Mouse (Mus musculus): ENCODE data around the gene Dap. TPM values are rescaled to one million over a fixed set of nuclear protein-coding genes. Genes with fewer than 3 reads are reported as not detected.

The Dap gene
- polyA plus RNA-seq, 1 experiment, result 56.9 TPM

GRCm38 (mm10) chr15:31226464-31226863 is 2.4 kb downstream of the Dap start:
- no peaks in the 10 kb centered on the region; the same call in 1 of the 2 replicates for H3K4me1 ChIP-seq (ENCODE audit: control insufficient read depth, insufficient read depth, low read length)
- TF ChIP-seq CTCF (IDR thresholded peaks at IDR 0.05; ENCODE audit: control insufficient read depth, insufficient read depth, low read length), result peak; percentile 37; the same call in 1 of the 2 replicates
- no peak for TF ChIP-seq POLR2A (IDR thresholded peaks at IDR 0.05; ENCODE audit: borderline replicate concordance, control insufficient read depth, low read depth, low read length)
- no peak overlapping the region for H3K4me3 ChIP-seq (replicated peaks; ENCODE audit: control insufficient read depth, low read depth, low read length)
- WGBS, result 72% methylated on average over 6 of the region's 6 CpGs
- no peak overlapping the region for H3K27ac ChIP-seq (ENCODE audit: control insufficient read depth, insufficient read depth, low read depth, low read length, poor library complexity)

GRCm38 (mm10) chr15:31227793-31228192 is 3.7 kb downstream of the Dap start:
- H3K4me1 ChIP-seq (ENCODE audit: control insufficient read depth, insufficient read depth, low read length), result no peaks in the 10 kb centered on the region; the same call in 1 of the 2 replicates
- WGBS, result 90% methylated on average over 8 of the region's 8 CpGs
- TF ChIP-seq CTCF (IDR thresholded peaks at IDR 0.05; ENCODE audit: control insufficient read depth, insufficient read depth, low read length) (no peak), POLR2A (IDR thresholded peaks at IDR 0.05; ENCODE audit: borderline replicate concordance, control insufficient read depth, low read depth, low read length) (no peak)
- no peak overlapping the region for H3K4me3 ChIP-seq (replicated peaks; ENCODE audit: control insufficient read depth, low read depth, low read length)
- H3K27ac ChIP-seq (ENCODE audit: control insufficient read depth, insufficient read depth, low read depth, low read length, poor library complexity), result no peak overlapping the region

- Histone ChIP-seq H3K27ac (ENCODE audit: control insufficient read depth, insufficient read depth, low read depth, low read length, poor library complexity) (no peak overlapping the region), H3K4me3 (replicated peaks; ENCODE audit: control insufficient read depth, low read depth, low read length) (no peak overlapping the region), H3K4me1 (ENCODE audit: control insufficient read depth, insufficient read depth, low read length) (no peaks in the 10 kb centered on the region)
- 80% methylated on average over 1 of the region's 1 CpGs for WGBS
- TF ChIP-seq CTCF (IDR thresholded peaks at IDR 0.05; ENCODE audit: control insufficient read depth, insufficient read depth, low read length) (no peak), POLR2A (IDR thresholded peaks at IDR 0.05; ENCODE audit: borderline replicate concordance, control insufficient read depth, low read depth, low read length) (no peak)
Observed at GRCm38 (mm10) chr15:31233006-31233405, 8.9 kb downstream of the Dap start.

GRCm38 (mm10) chr15:31235794-31236548 is 11.9 kb downstream of the Dap start:
- no peak overlapping the region for H3K4me3 ChIP-seq (replicated peaks; ENCODE audit: control insufficient read depth, low read depth, low read length)
- TF ChIP-seq POLR2A (IDR thresholded peaks at IDR 0.05; ENCODE audit: borderline replicate concordance, control insufficient read depth, low read depth, low read length) (no peak), CTCF (IDR thresholded peaks at IDR 0.05; ENCODE audit: control insufficient read depth, insufficient read depth, low read length) (no peak)
- H3K4me1 ChIP-seq (ENCODE audit: control insufficient read depth, insufficient read depth, low read length), result no peaks in the 10 kb centered on the region
- H3K27ac ChIP-seq (ENCODE audit: control insufficient read depth, insufficient read depth, low read depth, low read length, poor library complexity), result no peak overlapping the region
- WGBS, result 91% methylated on average over 9 of the region's 9 CpGs

- no peak for TF ChIP-seq CTCF (IDR thresholded peaks at IDR 0.05; ENCODE audit: control insufficient read depth, insufficient read depth, low read length)
- 57% methylated on average over 9 of the region's 9 CpGs for whole genome bisulfite sequencing
Observed at GRCm38 (mm10) chr15:31236549-31236907, 12.4 kb downstream of the Dap start.

GRCm38 (mm10) chr15:31237368-31237767 is 13.3 kb downstream of the Dap start:
- WGBS, result 59% methylated on average over 11 of the region's 11 CpGs
- no peak for TF ChIP-seq CTCF (IDR thresholded peaks at IDR 0.05; ENCODE audit: control insufficient read depth, insufficient read depth, low read length)
- TF ChIP-seq POLR2A (IDR thresholded peaks at IDR 0.05; ENCODE audit: borderline replicate concordance, control insufficient read depth, low read depth, low read length), result no peak
- no peak overlapping the region for H3K27ac ChIP-seq (ENCODE audit: control insufficient read depth, insufficient read depth, low read depth, low read length, poor library complexity)
- H3K4me1 ChIP-seq (ENCODE audit: control insufficient read depth, insufficient read depth, low read length), result no peaks in the 10 kb centered on the region
- no peak overlapping the region for H3K4me3 ChIP-seq (replicated peaks; ENCODE audit: control insufficient read depth, low read depth, low read length)

More at GRCm38 (mm10) chr15:31236549-31236907, 12.4 kb downstream of the Dap start:
- no peak overlapping the region for H3K27ac ChIP-seq (ENCODE audit: control insufficient read depth, insufficient read depth, low read depth, low read length, poor library complexity)
- H3K4me3 ChIP-seq (replicated peaks; ENCODE audit: control insufficient read depth, low read depth, low read length), result no peak overlapping the region
- no peaks in the 10 kb centered on the region for H3K4me1 ChIP-seq (ENCODE audit: control insufficient read depth, insufficient read depth, low read length)

- H3K4me1 ChIP-seq (ENCODE audit: control insufficient read depth, insufficient read depth, low read length), result no peaks in the 10 kb centered on the region
- WGBS, result 22% methylated on average over 5 of the region's 5 CpGs
- H3K4me3 ChIP-seq (replicated peaks; ENCODE audit: control insufficient read depth, low read depth, low read length), result no peak overlapping the region
- TF ChIP-seq CTCF (IDR thresholded peaks at IDR 0.05; ENCODE audit: control insufficient read depth, insufficient read depth, low read length) (no peak), POLR2A (IDR thresholded peaks at IDR 0.05; ENCODE audit: borderline replicate concordance, control insufficient read depth, low read depth, low read length) (no peak)
- H3K27ac ChIP-seq (ENCODE audit: control insufficient read depth, insufficient read depth, low read depth, low read length, poor library complexity), result no peak overlapping the region
Observed at GRCm38 (mm10) chr15:31237898-31238297, 13.8 kb downstream of the Dap start.

- WGBS, result 74% methylated on average over 11 of the region's 11 CpGs
Observed at GRCm38 (mm10) chr15:31238611-31239010, 14.5 kb downstream of the Dap start.

More at GRCm38 (mm10) chr15:31238611-31239010, 14.5 kb downstream of the Dap start:
- TF ChIP-seq CTCF (IDR thresholded peaks at IDR 0.05; ENCODE audit: control insufficient read depth, insufficient read depth, low read length) (no peak), POLR2A (IDR thresholded peaks at IDR 0.05; ENCODE audit: borderline replicate concordance, control insufficient read depth, low read depth, low read length) (no peak)
- Histone ChIP-seq H3K27ac (ENCODE audit: control insufficient read depth, insufficient read depth, low read depth, low read length, poor library complexity) (no peak overlapping the region), H3K4me3 (replicated peaks; ENCODE audit: control insufficient read depth, low read depth, low read length) (no peak overlapping the region), H3K4me1 (ENCODE audit: control insufficient read depth, insufficient read depth, low read length) (no peaks in the 10 kb centered on the region)
